Mouse (Mus musculus) liver, embryonic 11.5 days (tissue): ENCODE measurements around the gene Lca5. TPM values are rescaled to one million over a fixed set of nuclear protein-coding genes. Genes with fewer than 3 reads are reported as not detected.

ENCODE experiments used
- ATAC-seq: fragments of 200-750 bp; cut with Nextera tagmentation; replicated peaks from 2 replicates; pipeline ENCODE4 v1.8.0; 2017; ENCODE audit warnings: moderate number of reproducible peaks, mild to moderate bottlenecking, moderate TSS enrichment, moderate library complexity; ENCODE audit not compliant: low FRiP score
- DNase-seq: peaks from one replicate; pipeline ENCODE4 v3.0.0-alpha.2; 2017; ENCODE audit warnings: low spot score
- H3K27ac ChIP-seq: fragments of 300-500 bp; sonication (generic); 2 replicates; pipeline ENCODE4 v1.5.1; 2014; ENCODE audit warnings: mild to moderate bottlenecking, low read depth, low read length, control low read depth
- H3K27me3 ChIP-seq: fragments of 300-500 bp; sonication (generic); replicated peaks from 2 replicates; pipeline ENCODE4 v1.6.1; 2014; ENCODE audit warnings: low read length, mixed read lengths; ENCODE audit not compliant: control insufficient read depth, insufficient read depth
- H3K36me3 ChIP-seq: fragments of 300-500 bp; sonication (generic); 2 replicates; pipeline ENCODE4 v1.6.1; 2014; ENCODE audit warnings: mild to moderate bottlenecking, low read length, moderate library complexity, mixed read lengths; ENCODE audit not compliant: control insufficient read depth, insufficient read depth
- H3K4me1 ChIP-seq: fragments of 300-500 bp; sonication (generic); replicated peaks from 2 replicates; pipeline ENCODE4 v1.6.1; 2014; ENCODE audit warnings: low read length, mixed read lengths; ENCODE audit not compliant: control insufficient read depth, insufficient read depth
- H3K4me2 ChIP-seq: fragments of 300-500 bp; sonication (generic); 2 replicates; pipeline ENCODE4 v1.6.1; 2014; ENCODE audit warnings: mild to moderate bottlenecking, control low read depth, moderate library complexity
- H3K4me3 ChIP-seq: fragments of 300-500 bp; sonication (generic); 2 replicates; pipeline ENCODE4 v1.5.1; 2014; ENCODE audit warnings: low read depth, low read length, control low read depth
- H3K9ac ChIP-seq: fragments of 300-500 bp; sonication (generic); 2 replicates; pipeline ENCODE4 v1.6.1; 2014; ENCODE audit warnings: low read depth, low read length, control low read depth
- H3K9me3 ChIP-seq: fragments of 300-500 bp; sonication (generic); 2 replicates; pipeline ENCODE4 v1.6.1; 2016; ENCODE audit warnings: low read length, inconsistent platforms, mixed read lengths; ENCODE audit not compliant: control insufficient read depth
- WGBS: fragments of 180-500 bp; shearing (Covaris S2); extraction: QIAGEN DNeasy Blood & Tissue Kit; methylation state at CpG from one replicate; pipeline ENCODE4 v1.1.7; 2014; 5-methylcytosine and 5-hydroxymethylcytosine counted together
- polyA plus RNA-seq: library from polyadenylated mRNA; unstranded; fragments of >200 nt; fragmentation: Nextera tagmentation; extraction: Ambion mirVana; gene quantifications from 2 replicates; pipeline ENCODE4 v1.2.1, GENCODE M21; 2014

The Lca5 gene
- polyA plus RNA-seq, 1 experiment from 2014 or later = 7.2 TPM

DNA sequence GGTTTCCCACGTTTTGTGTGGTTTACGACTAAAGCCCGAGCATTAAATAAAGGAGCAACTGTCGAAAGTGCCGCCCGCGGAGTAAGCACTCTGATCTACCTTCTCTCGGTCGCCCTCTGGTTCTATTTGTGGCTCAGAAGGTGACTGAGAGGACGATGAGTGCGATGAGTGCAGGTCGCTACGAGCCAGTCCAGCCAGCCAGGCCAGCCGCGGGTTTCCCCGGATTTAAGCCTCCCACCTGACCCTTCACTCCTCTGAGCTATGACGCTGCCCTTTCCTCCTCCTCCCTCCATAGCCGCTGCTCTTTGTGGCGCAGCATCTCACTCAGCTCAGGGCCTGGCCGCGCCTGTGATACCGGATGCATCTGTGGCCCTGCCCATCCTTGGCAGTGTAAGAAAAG is 6.8 kb upstream of the Lca5 start:
- Histone ChIP-seq H3K9me3 (no peaks in the 10 kb centered on the region), H3K27ac (no peak overlapping the region), H3K27me3 (peaks cover 14% of the 10 kb centered on the region), H3K4me1 (no peaks in the 10 kb centered on the region), H3K4me2 (peak overlapping the region; percentile 46), H3K36me3 (no peaks in the 10 kb centered on the region), H3K4me3 (peak overlapping the region; percentile 38), H3K9ac (no peak overlapping the region; the same call in 1 of the 2 replicates)
- 1% methylated on average over 22 of the region's 22 CpGs for WGBS
- ATAC-seq = no peak; the same call in 1 of the 2 replicates
- DNase-seq = peak; percentile 41

GRCm38 (mm10) chr9:83447176-83447575 is 6.2 kb upstream of the Lca5 start:
- Histone ChIP-seq H3K4me3 (no peak overlapping the region; the same call in none of the 2 replicates), H3K27ac (no peak overlapping the region), H3K27me3 (peaks cover 14% of the 10 kb centered on the region), H3K4me2 (peak overlapping the region; percentile 46), H3K4me1 (no peaks in the 10 kb centered on the region), H3K9me3 (no peaks in the 10 kb centered on the region), H3K9ac (no peak overlapping the region), H3K36me3 (no peaks in the 10 kb centered on the region)
- WGBS = 20% methylated on average over 9 of the region's 9 CpGs
- ATAC-seq (no peak), DNase-seq (no peak)

DNA sequence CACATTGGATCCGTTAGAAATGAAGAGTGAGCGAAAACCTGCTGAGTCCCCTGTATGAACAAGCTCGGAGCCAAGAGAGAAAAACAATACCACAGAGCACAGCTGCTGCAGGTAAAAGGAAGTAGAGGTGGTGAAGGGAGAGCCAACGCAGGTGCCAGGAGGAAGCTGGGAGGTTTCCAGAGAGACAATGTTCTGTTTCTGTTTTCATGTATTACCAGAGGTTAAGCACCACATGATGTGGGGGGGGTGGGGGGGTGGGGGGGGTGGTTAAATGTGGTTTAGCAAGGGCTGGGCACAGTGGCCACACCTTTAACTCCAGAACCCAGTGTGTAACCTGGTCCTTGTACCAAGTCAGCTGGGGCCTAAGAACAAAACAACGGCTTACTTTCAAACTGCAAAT is 3.3 kb downstream of the Lca5 start:
- Histone ChIP-seq H3K9ac (no peak overlapping the region), H3K4me1 (no peaks in the 10 kb centered on the region), H3K9me3 (no peaks in the 10 kb centered on the region), H3K4me3 (no peak overlapping the region), H3K36me3 (no peaks in the 10 kb centered on the region), H3K27me3 (no peaks in the 10 kb centered on the region), H3K27ac (no peak overlapping the region), H3K4me2 (no peak overlapping the region)
- WGBS = 84% methylated on average over 5 of the region's 5 CpGs
- DNase-seq (no peak), ATAC-seq (no peak)

- H3K4me3 ChIP-seq = no peak overlapping the region
- DNase-seq (no peak), ATAC-seq (no peak)
- no peaks in the 10 kb centered on the region for H3K4me1 ChIP-seq
- H3K9ac ChIP-seq = no peak overlapping the region
- H3K27me3 ChIP-seq = no peaks in the 10 kb centered on the region
- no peaks in the 10 kb centered on the region for H3K9me3 ChIP-seq
- no peak overlapping the region for H3K4me2 ChIP-seq
- WGBS = 52% methylated on average over 4 of the region's 4 CpGs
- no peaks in the 10 kb centered on the region for H3K36me3 ChIP-seq
- no peak overlapping the region for H3K27ac ChIP-seq
These were observed 6.4 kb downstream of the Lca5 start for GRCm38 (mm10) chr9:83434489-83434888.

DNA sequence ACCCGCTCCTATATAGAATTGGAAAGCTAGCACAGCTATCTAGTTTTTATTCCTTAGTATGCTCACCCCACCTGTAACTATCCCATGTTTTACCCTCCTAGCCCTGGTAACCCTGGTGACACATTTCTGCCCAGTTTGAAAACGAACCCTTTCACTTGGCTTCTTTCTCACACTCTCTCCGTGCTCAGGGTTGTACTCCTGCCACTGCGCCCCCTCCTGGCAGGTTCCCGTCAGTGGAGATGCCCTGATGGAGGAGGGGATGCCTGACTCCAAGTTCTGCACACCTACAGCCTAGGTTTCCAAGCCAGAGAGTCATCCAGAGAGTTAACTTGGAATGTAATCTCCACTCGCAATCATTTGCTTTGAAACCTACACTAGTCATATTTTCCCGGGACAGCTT is 7.3 kb downstream of the Lca5 start:
- ATAC-seq (no peak), DNase-seq (no peak)
- WGBS = 54% methylated on average over 7 of the region's 7 CpGs

DNA sequence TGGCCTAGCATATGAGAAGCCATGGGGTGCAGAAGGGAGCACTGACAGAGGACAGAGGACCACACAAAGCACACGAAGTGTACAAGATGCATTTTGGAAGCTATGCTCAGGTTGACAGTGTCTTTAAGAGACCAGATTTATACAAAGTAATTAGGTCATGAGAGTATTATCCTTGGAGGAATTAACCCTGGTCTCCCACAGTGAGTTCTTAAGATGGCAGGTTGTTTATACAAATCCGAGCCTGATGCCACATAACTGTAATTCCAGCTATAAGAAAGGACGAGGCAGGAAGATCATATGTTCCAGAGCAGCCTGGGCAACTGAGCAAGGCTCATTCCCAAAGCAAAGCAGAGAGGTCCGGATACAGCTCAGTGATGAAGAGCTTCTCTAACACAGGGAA is 13.0 kb downstream of the Lca5 start:
- WGBS = 67% methylated on average over 4 of the region's 4 CpGs
- Histone ChIP-seq H3K27ac (no peak overlapping the region), H3K36me3 (peaks cover 2% of the 10 kb centered on the region; the same call in 1 of the 2 replicates), H3K4me1 (no peaks in the 10 kb centered on the region), H3K27me3 (no peaks in the 10 kb centered on the region), H3K9ac (no peak overlapping the region), H3K4me2 (no peak overlapping the region), H3K4me3 (no peak overlapping the region), H3K9me3 (no peaks in the 10 kb centered on the region)
- no peak for DNase-seq
- no peak for ATAC-seq

More for the DNA sequence above, 7.3 kb downstream of the Lca5 start:
- Histone ChIP-seq H3K9ac (no peak overlapping the region), H3K4me1 (no peaks in the 10 kb centered on the region), H3K27me3 (no peaks in the 10 kb centered on the region), H3K27ac (no peak overlapping the region), H3K4me3 (no peak overlapping the region), H3K36me3 (no peaks in the 10 kb centered on the region), H3K9me3 (no peaks in the 10 kb centered on the region), H3K4me2 (no peak overlapping the region)

GRCm38 (mm10) chr9:83418965-83419364 is 22.0 kb downstream of the Lca5 start:
- WGBS = 86% methylated on average over 5 of the region's 5 CpGs
- ATAC-seq (no peak), DNase-seq (no peak)
- Histone ChIP-seq H3K4me2 (no peak overlapping the region), H3K27me3 (no peaks in the 10 kb centered on the region), H3K4me3 (no peak overlapping the region), H3K27ac (no peak overlapping the region), H3K9ac (no peak overlapping the region), H3K4me1 (no peaks in the 10 kb centered on the region), H3K36me3 (0 out of 2 replicates have a peak, but pooled peaks cover 3% of the 10 kb centered on the region), H3K9me3 (no peaks in the 10 kb centered on the region)

DNA sequence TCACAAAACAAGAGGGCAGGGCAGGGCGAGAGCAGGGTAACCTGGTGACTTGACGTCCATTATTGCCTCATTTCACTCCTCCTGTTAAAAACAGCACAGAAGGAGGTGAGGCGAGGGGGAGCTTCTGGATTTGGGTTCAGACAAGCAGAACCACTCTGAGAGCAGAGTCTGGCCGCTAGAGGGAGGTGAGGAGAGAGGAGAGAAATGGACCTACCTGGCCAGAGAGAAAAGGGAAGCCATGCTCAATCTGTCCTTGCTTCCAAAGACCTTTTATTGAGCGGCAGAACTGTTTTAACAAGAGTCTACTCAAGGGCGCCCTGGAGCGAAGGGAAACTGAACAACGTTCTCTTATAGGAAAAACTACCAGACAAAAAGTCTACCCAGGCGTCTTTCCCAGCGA is 27.9 kb downstream of the Lca5 start:
- H3K27me3 ChIP-seq = no peaks in the 10 kb centered on the region
- no peak for DNase-seq
- H3K9ac ChIP-seq = no peak overlapping the region
- H3K4me1 ChIP-seq = no peaks in the 10 kb centered on the region
- H3K27ac ChIP-seq = no peak overlapping the region
- no peak overlapping the region for H3K4me2 ChIP-seq
- H3K36me3 ChIP-seq = 0 out of 2 replicates have a peak, but pooled peaks cover 3% of the 10 kb centered on the region
- no peaks in the 10 kb centered on the region for H3K9me3 ChIP-seq
- no peak for ATAC-seq
- H3K4me3 ChIP-seq = no peak overlapping the region
- WGBS = 73% methylated on average over 10 of the region's 10 CpGs

DNA sequence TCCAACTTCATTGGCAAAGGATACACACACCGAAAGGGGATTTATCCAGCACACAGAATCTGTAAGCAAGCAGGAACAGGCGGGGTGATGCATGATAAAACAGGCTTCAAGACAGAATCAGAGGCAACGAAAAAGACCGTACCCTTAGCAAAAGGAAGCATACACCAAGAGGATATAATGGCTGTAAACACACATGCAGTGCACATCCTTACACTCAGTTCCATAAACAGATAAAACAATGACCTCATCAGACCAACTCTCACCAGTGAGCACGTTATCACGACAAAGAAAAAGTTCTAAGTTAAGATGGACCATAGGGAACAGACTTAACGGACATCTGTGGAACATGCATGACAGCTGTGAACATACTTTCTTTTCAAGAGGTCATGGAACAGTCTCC is 35.8 kb downstream of the Lca5 start:
- H3K4me1 ChIP-seq = no peaks in the 10 kb centered on the region
- ATAC-seq = no peak
- no peak overlapping the region for H3K4me3 ChIP-seq

More for the DNA sequence above, 35.8 kb downstream of the Lca5 start:
- no peaks in the 10 kb centered on the region for H3K27me3 ChIP-seq
- H3K4me2 ChIP-seq = no peak overlapping the region
- no peak for DNase-seq
- no peaks in the 10 kb centered on the region for H3K9me3 ChIP-seq
- no peak overlapping the region for H3K9ac ChIP-seq
- no peak overlapping the region for H3K27ac ChIP-seq
- 81% methylated on average over 7 of the region's 7 CpGs for WGBS
- peaks cover 2% of the 10 kb centered on the region; the same call in 1 of the 2 replicates for H3K36me3 ChIP-seq
